Mouse (Mus musculus) heart, embryonic 16.5 days (tissue): Measurements from ENCODE around the gene Fbxl17. TPM values are rescaled to one million over a fixed set of nuclear protein-coding genes. Genes with fewer than 3 reads are reported as not detected.

Source experiments
- ATAC-seq: fragments of 200-750 bp; cut with Nextera tagmentation; replicated peaks from 2 replicates; pipeline ENCODE4 v1.8.0; 2017; ENCODE audit warnings: moderate number of reproducible peaks; ENCODE audit not compliant: insufficient read depth, low FRiP score; ENCODE audit errors: extremely low read depth
- H3K27ac ChIP-seq: fragments of 300-500 bp; sonication (generic); 2 replicates; pipeline ENCODE4 v1.5.1; 2014; ENCODE audit warnings: mild to moderate bottlenecking, low read length, control low read depth, moderate library complexity
- H3K27me3 ChIP-seq: fragments of 300-500 bp; sonication (generic); 2 replicates; pipeline ENCODE4 v1.6.1; 2014; ENCODE audit warnings: low read length, mixed read lengths; ENCODE audit not compliant: control insufficient read depth, insufficient read depth
- H3K36me3 ChIP-seq: fragments of 300-500 bp; sonication (generic); 2 replicates; pipeline ENCODE4 v1.6.1; 2014; ENCODE audit not compliant: control insufficient read depth, insufficient read depth
- H3K4me1 ChIP-seq: fragments of 300-500 bp; sonication (generic); 2 replicates; pipeline ENCODE4 v1.6.1; 2014; ENCODE audit warnings: low read length, mixed read lengths; ENCODE audit not compliant: control insufficient read depth, insufficient read depth
- H3K4me2 ChIP-seq: fragments of 300-500 bp; sonication (generic); 2 replicates; pipeline ENCODE4 v1.6.1; 2014; ENCODE audit warnings: low read depth, mild to moderate bottlenecking, control low read depth, low read length
- H3K4me3 ChIP-seq: fragments of 300-500 bp; sonication (generic); 2 replicates; pipeline ENCODE4 v1.5.1; 2014; ENCODE audit warnings: mild to moderate bottlenecking, control low read depth, low read length
- H3K9ac ChIP-seq: fragments of 300-500 bp; sonication (generic); 2 replicates; pipeline ENCODE4 v1.6.1; 2014; ENCODE audit warnings: low read length, control low read depth
- H3K9me3 ChIP-seq: fragments of 300-500 bp; sonication (generic); replicated peaks from 2 replicates; pipeline ENCODE4 v1.6.1; 2016; ENCODE audit warnings: low read length; ENCODE audit not compliant: control insufficient read depth
- WGBS: fragments of 180-500 bp; shearing (Covaris S2); extraction: QIAGEN DNeasy Blood & Tissue Kit; methylation state at CpG from one replicate; pipeline ENCODE4 v1.1.7; 2014; 5-methylcytosine and 5-hydroxymethylcytosine counted together
- polyA plus RNA-seq: library from polyadenylated mRNA; unstranded; fragments of >200 nt; fragmentation: Nextera tagmentation; extraction: Ambion mirVana; gene quantifications from 2 replicates; pipeline ENCODE4 v1.2.1, GENCODE M21; 2015

Gene Fbxl17
- polyA plus RNA-seq, 1 experiment from 2014 or later, result 14.3 TPM

- H3K4me1 ChIP-seq, result peaks cover 1% of the 10 kb centered on the region; the same call in 1 of the 2 replicates
- H3K27me3 ChIP-seq, result no peaks in the 10 kb centered on the region
- H3K4me3 ChIP-seq, result no peak overlapping the region
- ATAC-seq, result no peak
- 73% methylated on average over 4 of the region's 4 CpGs for WGBS
- no peak overlapping the region for H3K27ac ChIP-seq
- no peaks in the 10 kb centered on the region for H3K36me3 ChIP-seq
- no peak overlapping the region for H3K4me2 ChIP-seq
- no peak overlapping the region for H3K9ac ChIP-seq
- H3K9me3 ChIP-seq, result no peaks in the 10 kb centered on the region
These were observed 220.7 kb downstream of the Fbxl17 start for GRCm38 (mm10) chr17:63279144-63279543.

- Histone ChIP-seq H3K27me3 (no peaks in the 10 kb centered on the region), H3K4me1 (no peaks in the 10 kb centered on the region), H3K9me3 (no peaks in the 10 kb centered on the region), H3K9ac (no peak overlapping the region), H3K4me2 (no peak overlapping the region), H3K4me3 (no peak overlapping the region), H3K27ac (no peak overlapping the region), H3K36me3 (no peaks in the 10 kb centered on the region)
- 93% methylated on average over 2 of the region's 2 CpGs for WGBS
- ATAC-seq, result no peak
These were observed 226.5 kb downstream of the Fbxl17 start for GRCm38 (mm10) chr17:63273353-63273752.

DNA sequence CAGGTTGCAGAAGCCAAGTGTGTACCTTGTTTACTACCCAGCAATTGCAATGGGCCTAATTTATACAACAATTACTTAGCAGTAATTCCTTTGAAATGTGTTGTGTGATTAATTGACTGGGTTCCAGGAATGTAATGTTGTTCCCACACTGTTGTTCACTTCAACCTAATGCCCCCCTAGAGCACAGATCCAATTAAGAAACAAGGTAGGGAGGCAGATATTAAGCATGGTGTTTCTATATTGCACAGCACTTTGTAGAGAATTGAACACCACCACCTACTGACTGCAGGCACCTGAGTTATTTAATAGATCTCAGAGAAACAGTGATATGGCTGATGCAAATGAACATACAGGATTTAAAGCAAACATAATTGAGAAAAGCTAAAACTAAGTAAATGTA lies 226.9 kb downstream of the Fbxl17 start:
- ATAC-seq, result no peak
- H3K4me3 ChIP-seq, result no peak overlapping the region
- H3K27ac ChIP-seq, result no peak overlapping the region
- H3K9me3 ChIP-seq, result no peaks in the 10 kb centered on the region
- no peak overlapping the region for H3K4me2 ChIP-seq
- H3K4me1 ChIP-seq, result 0 out of 2 replicates have a peak, but pooled peaks cover under 1% of the 10 kb centered on the region
- H3K27me3 ChIP-seq, result no peaks in the 10 kb centered on the region
- H3K36me3 ChIP-seq, result no peaks in the 10 kb centered on the region
- H3K9ac ChIP-seq, result no peak overlapping the region

DNA sequence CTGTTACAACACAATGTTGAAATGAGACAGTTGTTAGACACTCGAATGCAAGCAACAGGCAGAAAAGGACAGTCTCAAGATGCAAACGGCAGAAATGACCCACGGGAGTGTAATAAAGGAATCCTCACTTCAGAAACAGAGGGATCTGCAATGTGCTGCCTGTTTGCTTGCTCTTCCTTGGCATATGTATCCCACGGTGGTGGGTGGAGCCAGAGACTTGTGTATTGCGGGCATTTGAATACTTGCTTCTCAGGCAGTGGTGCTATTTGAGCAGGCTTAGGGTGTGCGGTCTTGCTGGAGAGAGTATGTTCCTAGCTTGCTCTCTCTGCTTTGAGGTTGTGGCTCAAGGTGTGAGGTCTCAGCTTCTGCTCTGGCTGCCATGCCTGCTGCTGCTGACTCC lies 228.8 kb downstream of the Fbxl17 start:
- 0 out of 2 replicates have a peak, but pooled peaks cover 3% of the 10 kb centered on the region for H3K4me1 ChIP-seq
- 79% methylated on average over 6 of the region's 6 CpGs for WGBS

DNA sequence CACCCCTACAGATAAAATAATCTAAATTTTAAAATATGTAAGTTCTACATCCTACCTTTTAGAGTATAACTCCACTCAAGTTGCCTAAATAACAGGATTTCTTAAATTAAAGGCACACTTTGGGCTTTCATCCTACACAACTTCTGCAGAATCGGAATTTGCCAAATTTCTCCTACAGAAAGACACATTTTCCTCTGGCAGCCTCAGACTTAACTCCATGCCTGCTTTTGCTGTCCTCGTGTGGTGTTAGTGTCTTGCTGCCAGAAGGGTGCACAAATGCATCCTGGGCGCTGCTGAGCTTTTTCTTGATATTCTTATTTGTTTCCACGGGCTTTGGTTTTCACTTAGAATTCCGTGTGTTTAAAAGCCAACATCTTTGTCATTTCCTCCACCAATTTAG lies 229.3 kb downstream of the Fbxl17 start:
- ATAC-seq, result no peak
- Histone ChIP-seq H3K4me1 (0 out of 2 replicates have a peak, but pooled peaks cover 3% of the 10 kb centered on the region), H3K9me3 (no peaks in the 10 kb centered on the region), H3K4me3 (no peak overlapping the region), H3K27me3 (no peaks in the 10 kb centered on the region), H3K27ac (no peak overlapping the region), H3K4me2 (no peak overlapping the region), H3K36me3 (no peaks in the 10 kb centered on the region), H3K9ac (no peak overlapping the region)
- WGBS, result 84% methylated on average over 5 of the region's 5 CpGs

More for the DNA sequence above, 228.8 kb downstream of the Fbxl17 start:
- no peak overlapping the region for H3K4me2 ChIP-seq
- H3K9me3 ChIP-seq, result no peaks in the 10 kb centered on the region
- ATAC-seq, result no peak
- H3K9ac ChIP-seq, result no peak overlapping the region
- no peak overlapping the region for H3K27ac ChIP-seq
- no peaks in the 10 kb centered on the region for H3K36me3 ChIP-seq
- no peaks in the 10 kb centered on the region for H3K27me3 ChIP-seq
- H3K4me3 ChIP-seq, result no peak overlapping the region

GRCm38 (mm10) chr17:63262674-63263073 lies 237.1 kb downstream of the Fbxl17 start:
- Histone ChIP-seq H3K4me3 (no peak overlapping the region), H3K27ac (no peak overlapping the region), H3K9ac (no peak overlapping the region), H3K4me1 (no peaks in the 10 kb centered on the region), H3K27me3 (no peaks in the 10 kb centered on the region), H3K9me3 (no peaks in the 10 kb centered on the region), H3K4me2 (no peak overlapping the region), H3K36me3 (no peaks in the 10 kb centered on the region)
- WGBS, result 93% methylated on average over 5 of the region's 5 CpGs
- ATAC-seq, result no peak

DNA sequence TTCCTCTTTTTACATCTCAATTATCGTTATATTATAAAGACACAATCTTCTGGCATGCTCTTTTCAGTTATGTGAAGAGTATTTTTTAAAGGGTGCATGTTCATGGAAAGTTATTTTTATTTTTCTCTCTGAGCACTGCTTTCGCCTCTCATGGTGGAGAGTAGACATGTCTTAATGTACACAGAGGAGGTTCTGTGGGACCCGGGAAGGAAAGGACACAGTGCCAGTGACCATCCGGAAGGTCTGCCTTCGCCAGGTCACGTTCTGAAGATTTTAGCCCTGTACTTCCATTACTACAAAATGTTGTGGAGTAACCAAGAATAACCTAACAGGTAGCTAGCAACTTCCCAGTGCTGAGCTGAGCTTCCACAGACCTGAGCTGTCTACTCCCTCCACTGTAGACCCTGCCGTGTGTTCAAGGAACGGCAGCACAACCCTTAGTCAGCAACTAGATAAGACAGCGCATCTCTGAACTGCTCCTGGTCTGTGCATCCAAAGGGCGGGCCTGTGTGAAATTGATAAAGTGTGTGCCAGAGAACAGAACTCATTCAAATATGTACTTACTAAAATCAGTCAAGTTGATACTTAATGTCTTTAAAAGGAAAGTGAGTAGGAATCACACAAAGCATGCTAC lies 238.2 kb downstream of the Fbxl17 start:
- no peaks in the 10 kb centered on the region for H3K36me3 ChIP-seq
- H3K4me1 ChIP-seq, result no peaks in the 10 kb centered on the region
- H3K27ac ChIP-seq, result no peak overlapping the region
- ATAC-seq, result no peak
- no peak overlapping the region for H3K4me2 ChIP-seq
- no peaks in the 10 kb centered on the region for H3K9me3 ChIP-seq
- H3K4me3 ChIP-seq, result no peak overlapping the region
- H3K27me3 ChIP-seq, result no peaks in the 10 kb centered on the region
- H3K9ac ChIP-seq, result no peak overlapping the region
- 77% methylated on average over 10 of the region's 10 CpGs for WGBS

GRCm38 (mm10) chr17:63259091-63259490 lies 240.7 kb downstream of the Fbxl17 start:
- H3K27me3 ChIP-seq, result no peaks in the 10 kb centered on the region
- H3K4me3 ChIP-seq, result no peak overlapping the region
- no peak overlapping the region for H3K4me2 ChIP-seq
- no peak overlapping the region for H3K27ac ChIP-seq
- no peaks in the 10 kb centered on the region for H3K9me3 ChIP-seq
- no peak overlapping the region for H3K9ac ChIP-seq
- H3K4me1 ChIP-seq, result no peaks in the 10 kb centered on the region
- ATAC-seq, result no peak
- no peaks in the 10 kb centered on the region for H3K36me3 ChIP-seq
- WGBS, result 89% methylated on average over 3 of the region's 3 CpGs

GRCm38 (mm10) chr17:63246144-63246619 lies 253.6 kb downstream of the Fbxl17 start:
- H3K27me3 ChIP-seq, result no peaks in the 10 kb centered on the region
- H3K9ac ChIP-seq, result no peak overlapping the region
- 76% methylated on average over 7 of the region's 7 CpGs for WGBS
- H3K27ac ChIP-seq, result no peak overlapping the region
- no peak overlapping the region for H3K4me3 ChIP-seq
- H3K4me2 ChIP-seq, result no peak overlapping the region
- peaks cover 3% of the 10 kb centered on the region; the same call in 1 of the 2 replicates for H3K36me3 ChIP-seq
- no peaks in the 10 kb centered on the region for H3K4me1 ChIP-seq
- no peak for ATAC-seq
- H3K9me3 ChIP-seq, result 0 out of 2 replicates have a peak, but pooled peaks cover 4% of the 10 kb centered on the region
